Mouse (Mus musculus): Measurements from ENCODE around the gene Trim2. TPM values are rescaled to one million over a fixed set of nuclear protein-coding genes. Genes with fewer than 3 reads are reported as not detected.
A peak's percentile ranks its signal among the peaks of the same experiment; 100 is the strongest.

The Trim2 gene
- polyA plus RNA-seq, 1 experiment from 2014 or later, result 117 TPM

DNA sequence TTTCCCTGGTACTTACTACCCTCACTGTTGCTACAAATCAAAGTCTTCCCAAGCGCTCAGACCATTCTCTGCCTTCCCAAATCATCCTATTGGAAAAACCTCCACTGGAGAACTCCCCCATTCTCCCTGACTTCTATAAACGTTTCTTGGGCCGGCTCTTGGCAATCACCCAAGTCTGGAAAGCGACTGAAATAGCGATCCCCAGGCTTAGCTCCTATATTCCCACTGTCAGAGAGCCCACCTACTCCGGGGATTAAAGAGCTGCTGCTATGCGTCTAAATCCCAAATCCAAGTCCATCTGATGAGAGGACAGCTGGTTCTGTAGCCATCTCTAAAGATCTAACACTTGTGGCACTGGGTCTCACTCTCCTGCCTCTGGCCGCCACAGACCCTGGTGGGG is 58.9 kb downstream of the Trim2 start:
- peak; percentile 60 for DNase-seq (ENCODE audit: low spot score)
- H3K36me3 ChIP-seq (ENCODE audit: control insufficient read depth, insufficient read depth, low read length), result peaks cover 13% of the 10 kb centered on the region
- no peak overlapping the region for H3K4me3 ChIP-seq (ENCODE audit: low read depth, low read length)
- H3K4me2 ChIP-seq (ENCODE audit: low read length), result no peak overlapping the region
- no peak overlapping the region for H3K27ac ChIP-seq (ENCODE audit: low read depth, low read length)
- H3K9ac ChIP-seq (ENCODE audit: low read length), result no peak overlapping the region
- peaks cover 20% of the 10 kb centered on the region for H3K4me1 ChIP-seq (ENCODE audit: control insufficient read depth, insufficient read depth, low read length)
- H3K27me3 ChIP-seq (replicated peaks; ENCODE audit: control insufficient read depth, insufficient read depth, low read length), result no peaks in the 10 kb centered on the region
- 39% methylated on average over 8 of the region's 8 CpGs for WGBS
- H3K9me3 ChIP-seq (replicated peaks; ENCODE audit: control insufficient read depth, low read length), result no peaks in the 10 kb centered on the region
- no peak for ATAC-seq

DNA sequence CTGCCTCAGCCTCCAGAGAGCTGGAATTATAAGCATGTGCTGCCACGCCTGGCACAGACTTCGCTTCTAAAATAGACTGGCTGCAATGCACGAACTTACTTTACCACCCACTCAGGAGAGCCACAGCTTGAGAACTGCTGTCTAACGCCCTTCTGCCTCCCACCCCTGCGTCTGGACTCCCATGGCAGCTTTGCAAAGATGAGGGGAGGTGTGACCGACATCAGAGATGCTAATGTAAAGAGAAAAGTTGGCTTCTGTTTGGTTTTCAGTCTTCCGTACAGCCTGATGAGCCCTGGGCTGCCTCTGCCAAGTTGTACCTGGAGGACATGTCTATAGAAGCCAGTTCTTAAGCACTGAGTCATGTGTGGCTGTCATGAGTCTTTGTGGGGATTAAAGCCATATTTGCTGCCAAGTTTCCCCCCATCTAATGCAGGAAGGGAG is 60.2 kb downstream of the Trim2 start:
- H3K9ac ChIP-seq (ENCODE audit: low read length), result no peak overlapping the region
- no peak overlapping the region for H3K4me3 ChIP-seq (ENCODE audit: low read depth, low read length)
- H3K27ac ChIP-seq (ENCODE audit: low read depth, low read length), result no peak overlapping the region
- no peaks in the 10 kb centered on the region for H3K9me3 ChIP-seq (replicated peaks; ENCODE audit: control insufficient read depth, low read length)
- ATAC-seq (peak; percentile 61), DNase-seq (ENCODE audit: low spot score) (peak; percentile 68)
- peaks cover 12% of the 10 kb centered on the region for H3K4me1 ChIP-seq (ENCODE audit: control insufficient read depth, insufficient read depth, low read length)
- no peaks in the 10 kb centered on the region for H3K27me3 ChIP-seq (replicated peaks; ENCODE audit: control insufficient read depth, insufficient read depth, low read length)
- H3K4me2 ChIP-seq (ENCODE audit: low read length), result no peak overlapping the region
- WGBS, result 50% methylated on average over 7 of the region's 7 CpGs
- peaks cover 13% of the 10 kb centered on the region for H3K36me3 ChIP-seq (ENCODE audit: control insufficient read depth, insufficient read depth, low read length)

DNA sequence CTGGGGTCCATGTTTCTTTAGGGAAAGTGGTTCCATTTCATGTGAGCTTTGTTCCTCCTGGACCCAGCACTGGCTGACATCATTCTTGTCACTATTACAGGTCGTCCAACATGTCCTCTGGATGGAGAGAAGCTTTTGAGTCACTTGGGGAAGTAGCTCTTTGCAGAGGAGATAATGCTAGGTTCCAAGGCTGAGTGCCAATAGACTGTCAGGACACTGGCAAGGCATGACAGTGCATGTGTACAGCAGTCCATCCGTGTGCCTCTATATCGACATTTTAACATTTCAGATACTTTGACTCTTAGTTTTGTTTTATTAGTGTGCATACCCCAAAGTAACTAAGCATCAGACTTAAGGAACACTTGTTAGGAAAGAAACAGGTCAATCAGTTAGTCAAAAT is 63.6 kb downstream of the Trim2 start:
- Histone ChIP-seq H3K4me2 (ENCODE audit: low read length) (no peak overlapping the region), H3K9ac (ENCODE audit: low read length) (no peak overlapping the region), H3K4me3 (ENCODE audit: low read depth, low read length) (no peak overlapping the region), H3K27ac (ENCODE audit: low read depth, low read length) (no peak overlapping the region), H3K9me3 (replicated peaks; ENCODE audit: control insufficient read depth, low read length) (no peaks in the 10 kb centered on the region), H3K36me3 (ENCODE audit: control insufficient read depth, insufficient read depth, low read length) (peaks cover 9% of the 10 kb centered on the region; the same call in 1 of the 2 replicates), H3K27me3 (replicated peaks; ENCODE audit: control insufficient read depth, insufficient read depth, low read length) (no peaks in the 10 kb centered on the region), H3K4me1 (ENCODE audit: control insufficient read depth, insufficient read depth, low read length) (peaks cover 10% of the 10 kb centered on the region)
- ATAC-seq (no peak), DNase-seq (ENCODE audit: low spot score) (no peak)
- 85% methylated on average over 3 of the region's 3 CpGs for WGBS

DNA sequence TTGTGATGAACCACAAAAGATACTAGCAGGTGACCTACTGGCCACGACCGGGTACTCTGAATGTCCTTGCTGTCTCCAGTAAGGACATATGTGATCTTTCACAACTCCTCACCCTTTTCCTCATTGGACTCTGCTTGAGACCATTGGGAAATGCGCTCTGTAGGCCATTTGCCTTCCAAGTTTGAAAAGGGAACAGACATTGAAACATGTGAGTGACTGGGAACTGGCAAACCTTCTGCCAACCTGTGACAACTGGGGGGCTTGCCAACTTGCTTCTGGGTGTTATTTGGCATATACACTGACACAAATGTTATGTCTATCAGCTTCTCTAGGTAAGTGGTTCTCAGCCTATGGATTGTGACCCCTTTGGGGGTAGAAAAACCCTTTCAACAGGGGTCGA is 64.2 kb downstream of the Trim2 start:
- Histone ChIP-seq H3K27ac (ENCODE audit: low read depth, low read length) (0 out of 2 replicates have a peak overlapping the region, but pooled peaks have one; percentile 0), H3K4me1 (ENCODE audit: control insufficient read depth, insufficient read depth, low read length) (peaks cover 3% of the 10 kb centered on the region), H3K27me3 (replicated peaks; ENCODE audit: control insufficient read depth, insufficient read depth, low read length) (no peaks in the 10 kb centered on the region), H3K4me3 (ENCODE audit: low read depth, low read length) (no peak overlapping the region), H3K9ac (ENCODE audit: low read length) (no peak overlapping the region), H3K9me3 (replicated peaks; ENCODE audit: control insufficient read depth, low read length) (no peaks in the 10 kb centered on the region), H3K4me2 (ENCODE audit: low read length) (no peak overlapping the region), H3K36me3 (ENCODE audit: control insufficient read depth, insufficient read depth, low read length) (peaks cover 9% of the 10 kb centered on the region; the same call in 1 of the 2 replicates)
- 67% methylated on average over 4 of the region's 4 CpGs for WGBS
- ATAC-seq (peak; percentile 61), DNase-seq (ENCODE audit: low spot score) (peak; percentile 85)

DNA sequence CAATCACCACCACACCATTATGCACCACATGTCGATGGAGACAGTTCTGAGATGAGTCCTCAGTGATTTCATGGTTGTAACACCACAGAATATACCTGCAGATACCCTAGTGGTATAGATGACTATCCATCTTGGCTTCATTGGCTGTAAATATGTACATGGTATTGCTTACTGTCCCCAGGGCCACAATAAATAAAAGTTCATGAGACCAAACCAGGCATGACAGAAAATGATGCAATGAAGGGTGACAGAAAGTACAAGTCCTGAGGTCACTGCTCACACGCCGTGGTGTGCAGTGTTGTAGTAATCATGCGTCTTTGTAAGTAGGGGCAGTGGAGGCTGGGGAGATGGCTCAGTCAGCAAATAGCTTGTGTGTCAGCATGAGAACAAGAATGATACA is 65.6 kb downstream of the Trim2 start:
- no peak overlapping the region for H3K9ac ChIP-seq (ENCODE audit: low read length)
- H3K4me1 ChIP-seq (ENCODE audit: control insufficient read depth, insufficient read depth, low read length), result peaks cover 3% of the 10 kb centered on the region; the same call in 1 of the 2 replicates
- H3K27me3 ChIP-seq (replicated peaks; ENCODE audit: control insufficient read depth, insufficient read depth, low read length), result no peaks in the 10 kb centered on the region
- 91% methylated on average over 4 of the region's 4 CpGs for WGBS
- no peak overlapping the region for H3K27ac ChIP-seq (ENCODE audit: low read depth, low read length)
- H3K9me3 ChIP-seq (replicated peaks; ENCODE audit: control insufficient read depth, low read length), result no peaks in the 10 kb centered on the region
- DNase-seq (ENCODE audit: low spot score) (no peak), ATAC-seq (no peak)
- no peak overlapping the region for H3K4me3 ChIP-seq (ENCODE audit: low read depth, low read length)
- peaks cover 9% of the 10 kb centered on the region; the same call in 1 of the 2 replicates for H3K36me3 ChIP-seq (ENCODE audit: control insufficient read depth, insufficient read depth, low read length)
- no peak overlapping the region for H3K4me2 ChIP-seq (ENCODE audit: low read length)

DNA sequence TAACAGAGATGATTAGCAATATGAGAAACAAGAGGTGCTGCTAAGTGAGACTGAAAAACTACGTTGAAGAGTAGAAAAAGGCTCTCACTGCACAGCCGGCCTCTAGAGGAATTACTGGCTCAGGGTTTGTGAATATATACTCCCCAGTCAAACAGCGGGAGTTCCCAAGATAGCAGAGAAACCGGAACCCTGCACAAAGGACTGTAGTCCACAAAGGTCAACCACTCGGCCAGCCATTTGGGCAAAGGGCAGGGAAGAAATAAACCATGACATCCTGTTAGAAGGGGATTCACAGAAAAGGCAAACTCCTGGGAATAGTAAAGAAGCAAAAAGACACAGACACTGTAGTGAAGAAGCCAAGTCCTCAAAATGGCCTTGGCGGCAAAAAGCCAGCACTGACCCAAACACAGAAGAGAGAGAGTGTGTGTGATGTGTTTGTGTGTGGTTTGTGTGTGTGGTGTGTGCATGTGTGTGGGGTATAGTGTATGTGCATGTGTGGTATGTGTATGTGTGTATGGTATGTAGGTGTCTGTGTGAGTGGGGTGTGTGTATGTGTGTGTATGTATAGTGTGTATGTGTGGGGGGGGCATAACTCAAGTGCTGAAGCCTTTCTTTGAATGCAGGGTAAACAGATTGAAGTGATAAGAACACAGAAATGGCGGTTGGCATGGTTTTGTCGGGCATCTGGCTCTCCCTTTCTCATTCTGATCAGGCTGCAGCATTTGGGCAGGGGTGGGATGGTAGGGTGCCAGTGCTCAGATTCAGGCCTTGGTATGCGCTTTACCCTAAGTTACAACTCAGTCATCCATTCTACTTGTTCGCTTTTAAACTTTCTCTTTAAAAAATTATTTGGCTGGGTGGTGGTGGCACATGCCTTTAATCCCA is 71.0 kb downstream of the Trim2 start:
- DNase-seq (ENCODE audit: low spot score), result no peak
- peak; percentile 67; the same call in 1 of the 2 replicates for ATAC-seq
- H3K27ac ChIP-seq (ENCODE audit: low read depth, low read length), result no peak overlapping the region

DNA sequence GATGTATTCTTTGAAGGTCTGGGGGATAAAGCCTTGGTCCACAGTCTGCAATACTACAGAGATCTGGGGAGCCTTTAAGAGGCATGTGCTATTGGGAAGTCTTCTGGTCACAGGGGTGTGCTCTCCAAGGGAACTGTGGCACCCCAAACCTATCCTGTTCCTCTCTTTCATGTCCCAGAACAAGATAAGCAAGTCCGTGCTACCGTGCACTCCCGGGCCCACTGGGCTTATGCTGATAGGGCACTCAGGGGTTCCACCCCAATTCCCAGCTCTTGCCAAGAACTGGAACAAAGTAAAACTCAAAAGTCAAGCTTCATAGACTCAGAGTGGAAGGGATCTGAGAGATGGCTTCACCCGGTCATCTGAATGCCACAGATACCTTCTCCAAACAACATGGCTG is 72.1 kb downstream of the Trim2 start:
- H3K4me1 ChIP-seq (ENCODE audit: control insufficient read depth, insufficient read depth, low read length), result peaks cover 7% of the 10 kb centered on the region; the same call in 1 of the 2 replicates

More for the DNA sequence above, 71.0 kb downstream of the Trim2 start:
- no peak overlapping the region for H3K4me2 ChIP-seq (ENCODE audit: low read length)
- H3K4me1 ChIP-seq (ENCODE audit: control insufficient read depth, insufficient read depth, low read length), result peaks cover 7% of the 10 kb centered on the region; the same call in 1 of the 2 replicates
- no peaks in the 10 kb centered on the region for H3K9me3 ChIP-seq (replicated peaks; ENCODE audit: control insufficient read depth, low read length)
- 75% methylated on average over 10 of the region's 10 CpGs for WGBS
- peaks cover 7% of the 10 kb centered on the region; the same call in 1 of the 2 replicates for H3K36me3 ChIP-seq (ENCODE audit: control insufficient read depth, insufficient read depth, low read length)
- H3K9ac ChIP-seq (ENCODE audit: low read length), result no peak overlapping the region
- H3K27me3 ChIP-seq (replicated peaks; ENCODE audit: control insufficient read depth, insufficient read depth, low read length), result no peaks in the 10 kb centered on the region
- no peak overlapping the region for H3K4me3 ChIP-seq (ENCODE audit: low read depth, low read length)

DNA sequence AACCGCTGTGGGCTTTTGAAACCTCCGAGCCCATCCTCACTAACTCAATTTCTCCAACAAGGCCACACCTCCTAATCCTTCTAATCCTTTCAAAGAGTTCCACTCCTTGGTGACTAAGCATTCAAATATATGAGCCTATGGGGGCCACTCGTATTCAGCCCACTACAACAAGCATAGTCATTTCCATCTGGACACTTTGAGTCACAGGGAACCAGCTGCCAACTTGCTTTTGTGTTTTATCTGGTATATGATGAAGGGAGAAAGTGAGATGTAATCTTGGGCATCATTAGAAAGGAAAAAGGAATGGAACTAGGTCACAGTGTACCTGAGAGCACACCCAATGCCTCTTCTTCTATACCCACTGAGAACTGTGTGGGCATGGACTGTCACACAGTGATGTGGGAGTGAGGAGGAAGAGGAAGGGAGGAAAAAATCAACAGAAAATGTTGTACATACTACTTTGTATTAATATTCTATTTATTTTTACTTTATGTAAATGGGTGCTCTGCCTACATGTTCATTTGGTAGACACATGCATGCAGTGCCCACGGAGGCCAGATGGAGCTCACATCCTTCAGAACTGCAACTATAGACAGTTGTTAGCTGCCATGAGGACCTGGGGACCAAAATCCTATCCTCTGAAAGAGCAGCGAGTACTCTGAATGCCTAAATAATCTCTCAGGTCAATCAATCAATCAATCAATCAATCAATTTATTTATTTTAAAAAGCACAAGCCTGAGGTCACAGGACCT is 72.8 kb downstream of the Trim2 start:
- Histone ChIP-seq H3K9me3 (replicated peaks; ENCODE audit: control insufficient read depth, low read length) (no peaks in the 10 kb centered on the region), H3K36me3 (ENCODE audit: control insufficient read depth, insufficient read depth, low read length) (peaks cover 5% of the 10 kb centered on the region; the same call in 1 of the 2 replicates), H3K4me3 (ENCODE audit: low read depth, low read length) (no peak overlapping the region), H3K27ac (ENCODE audit: low read depth, low read length) (no peak overlapping the region), H3K9ac (ENCODE audit: low read length) (no peak overlapping the region), H3K4me2 (ENCODE audit: low read length) (no peak overlapping the region), H3K4me1 (ENCODE audit: control insufficient read depth, insufficient read depth, low read length) (peaks cover 10% of the 10 kb centered on the region; the same call in 1 of the 2 replicates), H3K27me3 (replicated peaks; ENCODE audit: control insufficient read depth, insufficient read depth, low read length) (no peaks in the 10 kb centered on the region)
- DNase-seq (ENCODE audit: low spot score) (no peak), ATAC-seq (no peak)
- 88% methylated on average over 5 of the region's 5 CpGs for WGBS

More for the DNA sequence above, 72.1 kb downstream of the Trim2 start:
- WGBS, result 94% methylated on average over 4 of the region's 4 CpGs
- H3K9me3 ChIP-seq (replicated peaks; ENCODE audit: control insufficient read depth, low read length), result no peaks in the 10 kb centered on the region
- no peak overlapping the region for H3K4me3 ChIP-seq (ENCODE audit: low read depth, low read length)
- H3K9ac ChIP-seq (ENCODE audit: low read length), result no peak overlapping the region
- no peak overlapping the region for H3K4me2 ChIP-seq (ENCODE audit: low read length)
- ATAC-seq (no peak), DNase-seq (ENCODE audit: low spot score) (no peak)
- no peaks in the 10 kb centered on the region for H3K27me3 ChIP-seq (replicated peaks; ENCODE audit: control insufficient read depth, insufficient read depth, low read length)
- peaks cover 5% of the 10 kb centered on the region; the same call in 1 of the 2 replicates for H3K36me3 ChIP-seq (ENCODE audit: control insufficient read depth, insufficient read depth, low read length)
- no peak overlapping the region for H3K27ac ChIP-seq (ENCODE audit: low read depth, low read length)

Data from forebrain, embryonic 14.5 days (tissue).